Mouse (Mus musculus) lung, postnatal 25 days (tissue): Measurements from ENCODE around the gene Gm5726.
"Not testable (repeated sequence)": the region's sequence is repeated elsewhere in the genome, so short reads cannot be mapped to it uniquely, and the experiment has no call there.

ENCODE experiments used
- DNase-seq: peaks from one replicate; pipeline ENCODE4 v3.0.0; 2022; ENCODE audit warnings: low spot score

Gm5726 gene

GRCm38 (mm10) chr7:20545657-20546056, at the start of gene Gm5726:
Gene Gm5726 (minus strand): TSS chr7:20545757.
- not testable (repeated sequence) for DNase-seq

GRCm38 (mm10) chr7:20576141-20576540, 30.6 kb upstream of the Gm5726 start, which contains the start of gene Gm4141:
Gene Gm4141 (minus strand): TSS chr7:20576241.
- not testable (repeated sequence) for DNase-seq

- DNase-seq, result not testable (repeated sequence)
Observed at GRCm38 (mm10) chr7:20533537-20533936, 12.0 kb downstream of the Gm5726 start, which contains the start of gene Vmn1r104. Gene Vmn1r104 (plus strand): TSS chr7:20533837.

- not testable (repeated sequence) for DNase-seq
Observed at GRCm38 (mm10) chr7:20510434-20510833, 35.1 kb downstream of the Gm5726 start, which contains the start of gene Vmn1r103. Gene Vmn1r103 (minus strand): TSS chr7:20510534.
